Mouse (Mus musculus) CH12.LX (cell line): Measurements from ENCODE around the gene Cers5. TPM values are rescaled to one million over a fixed set of nuclear protein-coding genes. Genes with fewer than 3 reads are reported as not detected.

Experiments used
- DNase-seq: peaks from one replicate; pipeline ENCODE4 v3.0.0-alpha.2; 2013; ENCODE audit errors: extremely low read depth
- H3K27ac ChIP-seq: 2 replicates; pipeline ENCODE4 v1.5.1; 2012; ENCODE audit warnings: low read depth, mild to moderate bottlenecking, control low read depth, moderate library complexity; ENCODE audit not compliant: insufficient read depth
- H3K27me3 ChIP-seq: replicated peaks from 2 replicates; pipeline ENCODE3; 2012; ENCODE audit warnings: inconsistent platforms
- H3K36me3 ChIP-seq, 2 experiments: replicated peaks in 1 of 2; 2 replicates each; pipeline versions ENCODE3 to v1.6.1; 2012; ENCODE audit warnings: inconsistent platforms in 1 of 2, low read length in 1 of 2, mild to moderate bottlenecking in 1 of 2, mixed read lengths in 1 of 2, moderate library complexity in 1 of 2; ENCODE audit not compliant: control insufficient read depth in 1 of 2, insufficient read depth in 1 of 2
- H3K4me1 ChIP-seq, 2 experiments: 2 replicates each; pipeline ENCODE4 v1.6.1; 2012; ENCODE audit warnings: inconsistent platforms in 1 of 2, moderate library complexity in 1 of 2; ENCODE audit not compliant: insufficient read depth in 2 of 2, control insufficient read depth in 1 of 2
- H3K4me2 ChIP-seq: 2 replicates; pipeline ENCODE4 v1.6.1; 2012; ENCODE audit warnings: low read depth, mild to moderate bottlenecking, control low read depth; ENCODE audit not compliant: poor library complexity, insufficient read depth, severe bottlenecking
- H3K4me3 ChIP-seq, 3 experiments: fragments of 150-350 bp in 1 of 3; sonication (generic) in 1 of 3; replicated peaks in 1 of 3; 2 replicates each; pipeline versions ENCODE3 to v1.5.1; 2011 to 2012; ENCODE audit warnings: low read depth in 2 of 3, low read length in 2 of 3, mild to moderate bottlenecking in 2 of 3, moderate library complexity in 2 of 3, control low read depth in 1 of 3, improper control_type of control experiment in 1 of 3, inconsistent platforms in 1 of 3, mixed read lengths in 1 of 3; ENCODE audit not compliant: poor library complexity in 1 of 3
- H3K79me2 ChIP-seq: replicated peaks from 2 replicates; pipeline ENCODE4 v1.6.1; 2012; ENCODE audit warnings: mild to moderate bottlenecking, moderate library complexity; ENCODE audit not compliant: control insufficient read depth, poor library complexity, insufficient read depth, severe bottlenecking; ENCODE audit errors: extremely low read depth
- H3K9ac ChIP-seq: 2 replicates; pipeline ENCODE4 v1.6.1; 2012; ENCODE audit warnings: low read depth, mild to moderate bottlenecking, control low read depth, moderate library complexity; ENCODE audit not compliant: insufficient read depth
- H3K9me3 ChIP-seq: replicated peaks from 2 replicates; pipeline ENCODE3; 2012; ENCODE audit warnings: low read length, inconsistent platforms, mixed read lengths
- CHD2 ChIP-seq: IDR thresholded peaks from 2 replicates; pipeline ENCODE4 v1.6.1; 2011; ENCODE audit warnings: low read length, improper control_type of control experiment
- EP300 ChIP-seq: IDR thresholded peaks from 2 replicates; pipeline ENCODE4 v1.6.1; 2011; ENCODE audit warnings: low read length, improper control_type of control experiment
- ETS1 ChIP-seq: conservative IDR thresholded peaks from 2 replicates; pipeline ENCODE4 v1.6.1; 2012; ENCODE audit warnings: low read depth, mild to moderate bottlenecking, inconsistent platforms, low read length, improper control_type of control experiment, moderate library complexity
- GABPA ChIP-seq: IDR thresholded peaks from 2 replicates; pipeline ENCODE4 v1.6.1; 2012; ENCODE audit warnings: low read depth, low read length, improper control_type of control experiment, inconsistent platforms; ENCODE audit not compliant: insufficient replicate concordance
- IRF4 ChIP-seq: IDR thresholded peaks from 2 replicates; pipeline ENCODE4 v1.6.1; 2014; ENCODE audit warnings: low read depth, mild to moderate bottlenecking, inconsistent platforms, low read length, improper control_type of control experiment
- KAT2A ChIP-seq: IDR thresholded peaks from 2 replicates; pipeline ENCODE4 v1.6.1; 2012; ENCODE audit warnings: low read length, improper control_type of control experiment, inconsistent platforms; ENCODE audit not compliant: insufficient replicate concordance
- MAFK ChIP-seq: IDR thresholded peaks from 2 replicates; pipeline ENCODE4 v1.6.1; 2011; ENCODE audit warnings: low read length, improper control_type of control experiment; ENCODE audit not compliant: insufficient replicate concordance
- MAX ChIP-seq: IDR thresholded peaks from 2 replicates; pipeline ENCODE4 v1.6.1; 2011; ENCODE audit warnings: low read length, improper control_type of control experiment
- MAZ ChIP-seq: IDR thresholded peaks from 2 replicates; pipeline ENCODE4 v1.6.1; 2012; ENCODE audit warnings: low read depth, mild to moderate bottlenecking, inconsistent platforms, low read length, improper control_type of control experiment, moderate library complexity
- MEF2A ChIP-seq: IDR thresholded peaks from 2 replicates; pipeline ENCODE4 v1.6.1; 2014; ENCODE audit warnings: low read depth, mild to moderate bottlenecking, inconsistent platforms, low read length, improper control_type of control experiment, borderline replicate concordance
- NRF1 ChIP-seq: IDR thresholded peaks from 2 replicates; pipeline ENCODE4 v1.6.1; 2014; ENCODE audit warnings: low read depth, mild to moderate bottlenecking, inconsistent platforms, low read length, improper control_type of control experiment, moderate library complexity
- PAX5 ChIP-seq: IDR thresholded peaks from 2 replicates; pipeline ENCODE4 v1.6.1; 2012; ENCODE audit warnings: low read length, inconsistent platforms, mixed read lengths
- RAD21 ChIP-seq: IDR thresholded peaks from 2 replicates; pipeline ENCODE4 v1.6.1; 2011; ENCODE audit warnings: low read depth, mild to moderate bottlenecking, low read length, improper control_type of control experiment, moderate library complexity
- RCOR1 ChIP-seq: conservative IDR thresholded peaks from 2 replicates; pipeline ENCODE4 v1.6.1; 2012; ENCODE audit warnings: low read depth, mild to moderate bottlenecking, inconsistent platforms, low read length, improper control_type of control experiment
- SIN3A ChIP-seq: IDR thresholded peaks from 2 replicates; pipeline ENCODE4 v1.6.1; 2012; ENCODE audit warnings: low read length, improper control_type of control experiment, inconsistent platforms
- TCF12 ChIP-seq: IDR thresholded peaks from 2 replicates; pipeline ENCODE4 v1.6.1; 2014; ENCODE audit warnings: low read depth, mild to moderate bottlenecking, inconsistent platforms, low read length, improper control_type of control experiment
- ZC3H11A ChIP-seq: IDR thresholded peaks from 2 replicates; pipeline ENCODE4 v1.6.1; 2012; ENCODE audit warnings: low read depth, mild to moderate bottlenecking, inconsistent platforms, low read length, improper control_type of control experiment
- dilution Hi-C: fragments of 300-500 bp; cut with MboI; formaldehyde crosslinking; loops from 2 replicates; pipeline ENCODE4 v1.14.3; 2020; ENCODE audit warnings: low sequenced_read_pairs; ENCODE audit not compliant: extremely low pct_unique_long_range_greater_than_20kb, extremely low pct_ligation_motif_present
- in situ Hi-C: fragments of 300-500 bp; cut with MboI; formaldehyde crosslinking; loops from 3 replicates; pipeline ENCODE4 v1.14.3; 2019; ENCODE audit warnings: low sequenced_read_pairs, low pct_ligation_motif_present, low pct_unique_long_range_greater_than_20kb, mixed read lengths
- polyA plus RNA-seq: library from polyadenylated mRNA; unstranded; fragments of >175 nt; gene quantifications from 2 replicates; pipeline ENCODE4 v1.2.1, GENCODE M21; 2012; ENCODE audit warnings: low read depth; ENCODE audit not compliant: insufficient read length
- total RNA-seq, 2 experiments: library from RNA; depleted of rRNA; stranded (reverse); fragments of 300-350 nt in 1 of 2; fragments of >200 nt in 1 of 2; gene quantifications; 2 replicates each; pipeline ENCODE4 v1.2.3; 2012 to 2014

Cers5 gene
- total and polyA plus RNA-seq, 3 experiments, result 45.0 to 149 (median 94.3) TPM

GRCm38 (mm10) chr15:99819621-99820279, 47.1 kb upstream of the Cers5 start (continued):
- TF ChIP-seq ZC3H11A (no peak), TCF12 (no peak), MAFK (no peak), GABPA (no peak), SIN3A (peak; percentile 83), EP300 (0 out of 2 replicates have a peak, but pooled peaks have one; percentile 39)

DNA sequence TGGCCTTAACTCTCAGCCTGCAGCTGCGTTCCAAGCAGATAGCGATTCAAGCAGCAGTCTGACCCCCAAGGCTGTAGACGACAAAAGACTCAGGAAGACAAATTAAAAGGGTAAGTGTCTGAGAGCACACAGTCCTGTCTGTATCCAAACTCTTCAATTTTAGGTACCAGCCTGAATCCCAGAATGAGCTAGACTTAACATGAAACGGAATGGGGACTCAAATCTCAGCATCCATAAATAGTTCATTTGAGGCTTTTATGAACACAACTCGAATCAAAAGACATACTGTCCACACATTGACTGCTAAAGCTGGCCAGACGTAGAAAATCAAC, 46.4 kb upstream of the Cers5 start:
- peak overlapping the region; percentile 61 to 70 (median 63) for H3K4me3 ChIP-seq
- TF ChIP-seq MAZ (no peak), MAX (no peak), RAD21 (no peak), KAT2A (no peak), IRF4 (no peak), CHD2 (no peak), RCOR1 (no peak), NRF1 (no peak), PAX5 (no peak), ETS1 (no peak), MEF2A (no peak; the same call in 1 of the 2 replicates), TCF12 (no peak)
- H3K4me1 ChIP-seq, result peaks cover 3 to 32% of the 10 kb centered on the region in 2 experiments
- dilution Hi-C loops, result no loop called here
- in situ Hi-C loops, result no loop called here
- H3K36me3 ChIP-seq, result peaks cover 6 to 17% of the 10 kb centered on the region in 2 experiments
- peak overlapping the region; percentile 61 for H3K9ac ChIP-seq
- peaks cover 17% of the 10 kb centered on the region for H3K9me3 ChIP-seq
- H3K79me2 ChIP-seq, result peaks cover 15% of the 10 kb centered on the region
- peak overlapping the region; percentile 95 for H3K27ac ChIP-seq
- peak overlapping the region; percentile 89; the same call in 1 of the 2 replicates for H3K4me2 ChIP-seq
- no peak for DNase-seq
- H3K27me3 ChIP-seq, result no peaks in the 10 kb centered on the region
